Mouse (Mus musculus): ENCODE measurements around the gene 6330409D20Rik. TPM values are rescaled to one million over a fixed set of nuclear protein-coding genes. Genes with fewer than 3 reads are reported as not detected.

The 6330409D20Rik gene
- not detected for polyA plus RNA-seq (2014; fragmentation: Illumina TruSeq; extraction: RNeasy Lipid Tissue Mini Kit (QIAGEN cat#74804); ENCODE audit: low read depth, low replicate concordance)

GRCm38 (mm10) chr2:32740916-32741272, at the start of gene 6330409D20Rik:
TSS of gene 6330409D20Rik (minus strand) at chr2:32741016.

GRCm38 (mm10) chr2:32784048-32784681, 43.3 kb upstream of the 6330409D20Rik start, which contains the start of gene Cfap157:
TSS of gene Cfap157 (minus strand) at chr2:32784428.

GRCm38 (mm10) chr2:32775359-32776074, 34.7 kb upstream of the 6330409D20Rik start, which contains the start of the genes Ttc16 and Ptrh1:
TSS of gene Ttc16 (minus strand) at chr2:32775633.
TSS of gene Ptrh1 (plus strand) at chr2:32775786.

GRCm38 (mm10) chr2:32757056-32757845, 16.4 kb upstream of the 6330409D20Rik start, which contains the start of gene Tor2a:
TSS of gene Tor2a (plus strand) at chr2:32757234.

GRCm38 (mm10) chr2:32720681-32721229, 20.1 kb downstream of the 6330409D20Rik start, which contains the start of gene Sh2d3c:
TSS of gene Sh2d3c (plus strand) at chr2:32721055.

GRCm38 (mm10) chr2:32712934-32713817, 27.6 kb downstream of the 6330409D20Rik start, which contains the start of gene Cdk9:
TSS of gene Cdk9 (minus strand) at chr2:32713076.

GRCm38 (mm10) chr2:32704021-32704421, 36.8 kb downstream of the 6330409D20Rik start, which contains the start of gene Fpgs:
TSS of gene Fpgs (minus strand) at chr2:32704145.

Other genes with a start within 250 kb of the 6330409D20Rik start
- 6.6 TPM for gene Fam102a, start 205.7 kb downstream of the 6330409D20Rik start, polyA plus RNA-seq (2014; fragmentation: Illumina TruSeq; extraction: RNeasy Lipid Tissue Mini Kit (QIAGEN cat#74804); ENCODE audit: low read depth, low replicate concordance)
- 4.2 TPM for gene Dpm2, start 170.2 kb downstream of the 6330409D20Rik start, polyA plus RNA-seq (2014; fragmentation: Illumina TruSeq; extraction: RNeasy Lipid Tissue Mini Kit (QIAGEN cat#74804); ENCODE audit: low read depth, low replicate concordance)
- gene Pip5kl1, start 166.2 kb downstream of the 6330409D20Rik start, polyA plus RNA-seq (2014; fragmentation: Illumina TruSeq; extraction: RNeasy Lipid Tissue Mini Kit (QIAGEN cat#74804); ENCODE audit: low read depth, low replicate concordance): 0.97 TPM
- 1.1 TPM for gene 9430097D07Rik, start 165.3 kb downstream of the 6330409D20Rik start, polyA plus RNA-seq (2014; fragmentation: Illumina TruSeq; extraction: RNeasy Lipid Tissue Mini Kit (QIAGEN cat#74804); ENCODE audit: low read depth, low replicate concordance)
- gene St6galnac4, start 153.9 kb downstream of the 6330409D20Rik start, polyA plus RNA-seq (2014; fragmentation: Illumina TruSeq; extraction: RNeasy Lipid Tissue Mini Kit (QIAGEN cat#74804); ENCODE audit: low read depth, low replicate concordance): 0.25 TPM
- 2.9 TPM for gene St6galnac6, start 141.3 kb downstream of the 6330409D20Rik start, polyA plus RNA-seq (2014; fragmentation: Illumina TruSeq; extraction: RNeasy Lipid Tissue Mini Kit (QIAGEN cat#74804); ENCODE audit: low read depth, low replicate concordance)
- gene Ak1, start 119.3 kb downstream of the 6330409D20Rik start, polyA plus RNA-seq (2014; fragmentation: Illumina TruSeq; extraction: RNeasy Lipid Tissue Mini Kit (QIAGEN cat#74804); ENCODE audit: low read depth, low replicate concordance): 16.6 TPM
- 0.27 TPM for gene Eng, start 94.4 kb downstream of the 6330409D20Rik start, polyA plus RNA-seq (2014; fragmentation: Illumina TruSeq; extraction: RNeasy Lipid Tissue Mini Kit (QIAGEN cat#74804); ENCODE audit: low read depth, low replicate concordance)
- 1.3 TPM for gene Fpgs, start 36.9 kb downstream of the 6330409D20Rik start, polyA plus RNA-seq (2014; fragmentation: Illumina TruSeq; extraction: RNeasy Lipid Tissue Mini Kit (QIAGEN cat#74804); ENCODE audit: low read depth, low replicate concordance)
- 35.7 TPM for gene Cdk9, start 27.9 kb downstream of the 6330409D20Rik start, polyA plus RNA-seq (2014; fragmentation: Illumina TruSeq; extraction: RNeasy Lipid Tissue Mini Kit (QIAGEN cat#74804); ENCODE audit: low read depth, low replicate concordance)
- gene Sh2d3c, start 20.0 kb downstream of the 6330409D20Rik start, polyA plus RNA-seq (2014; fragmentation: Illumina TruSeq; extraction: RNeasy Lipid Tissue Mini Kit (QIAGEN cat#74804); ENCODE audit: low read depth, low replicate concordance): not detected
- gene Tor2a, start 16.2 kb upstream of the 6330409D20Rik start, polyA plus RNA-seq (2014; fragmentation: Illumina TruSeq; extraction: RNeasy Lipid Tissue Mini Kit (QIAGEN cat#74804); ENCODE audit: low read depth, low replicate concordance): 0.64 TPM
- gene Ttc16, start 34.6 kb upstream of the 6330409D20Rik start, polyA plus RNA-seq (2014; fragmentation: Illumina TruSeq; extraction: RNeasy Lipid Tissue Mini Kit (QIAGEN cat#74804); ENCODE audit: low read depth, low replicate concordance): 21.5 TPM
- 2.6 TPM for gene Ptrh1, start 34.8 kb upstream of the 6330409D20Rik start, polyA plus RNA-seq (2014; fragmentation: Illumina TruSeq; extraction: RNeasy Lipid Tissue Mini Kit (QIAGEN cat#74804); ENCODE audit: low read depth, low replicate concordance)
- 11.1 TPM for gene Cfap157, start 43.4 kb upstream of the 6330409D20Rik start, polyA plus RNA-seq (2014; fragmentation: Illumina TruSeq; extraction: RNeasy Lipid Tissue Mini Kit (QIAGEN cat#74804); ENCODE audit: low read depth, low replicate concordance)
- gene Stxbp1, start 106.2 kb upstream of the 6330409D20Rik start, polyA plus RNA-seq (2014; fragmentation: Illumina TruSeq; extraction: RNeasy Lipid Tissue Mini Kit (QIAGEN cat#74804); ENCODE audit: low read depth, low replicate concordance): 5.9 TPM
- 0.07 TPM for gene Fam129b, start 135.1 kb upstream of the 6330409D20Rik start, polyA plus RNA-seq (2014; fragmentation: Illumina TruSeq; extraction: RNeasy Lipid Tissue Mini Kit (QIAGEN cat#74804); ENCODE audit: low read depth, low replicate concordance)
- 117 TPM for gene Rpl12, start 220.5 kb upstream of the 6330409D20Rik start, polyA plus RNA-seq (2014; fragmentation: Illumina TruSeq; extraction: RNeasy Lipid Tissue Mini Kit (QIAGEN cat#74804); ENCODE audit: low read depth, low replicate concordance)
- 1.7 TPM for gene Lrsam1, start 220.6 kb upstream of the 6330409D20Rik start, polyA plus RNA-seq (2014; fragmentation: Illumina TruSeq; extraction: RNeasy Lipid Tissue Mini Kit (QIAGEN cat#74804); ENCODE audit: low read depth, low replicate concordance)
- gene Slc2a8, start 241.1 kb upstream of the 6330409D20Rik start, polyA plus RNA-seq (2014; fragmentation: Illumina TruSeq; extraction: RNeasy Lipid Tissue Mini Kit (QIAGEN cat#74804); ENCODE audit: low read depth, low replicate concordance): 0.25 TPM

Data from testis, adult 10 weeks (tissue).